In the genomic region with DNA sequence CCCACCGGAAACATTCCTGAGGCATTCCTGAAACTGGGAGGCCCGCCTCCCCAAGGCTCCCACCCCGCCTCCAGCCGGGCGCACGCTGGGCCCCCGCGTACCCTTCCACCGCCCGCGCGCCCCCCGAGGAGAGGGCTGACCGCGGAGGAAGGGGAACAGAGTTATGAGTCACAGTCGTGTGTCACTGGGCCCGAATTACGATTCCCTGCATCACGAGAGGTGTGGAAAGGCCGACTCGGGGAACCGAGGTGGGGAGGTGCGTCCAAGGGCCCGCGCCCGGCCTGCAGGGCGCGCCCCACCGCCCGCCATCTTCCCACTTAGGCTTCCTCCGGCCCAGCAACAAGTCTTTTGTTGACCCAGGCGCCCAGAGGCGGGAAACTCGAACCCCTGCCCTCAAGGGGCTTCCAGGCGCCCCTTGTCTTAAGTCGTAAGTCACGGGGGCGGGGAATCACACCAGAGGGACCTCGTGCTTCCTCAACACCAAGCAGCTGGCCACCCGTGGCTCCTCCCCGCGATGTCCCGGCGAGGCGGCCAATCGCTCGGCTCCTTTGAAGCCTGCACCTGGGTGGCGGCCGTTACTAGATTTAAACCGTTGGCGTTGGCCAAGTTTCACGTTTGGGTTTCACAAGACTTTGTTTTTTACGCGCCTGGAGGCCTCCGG, we compare ENCODE assay signal across 8 mouse cellular contexts. TPM values are rescaled to one million over a fixed set of nuclear protein-coding genes. Genes with fewer than 3 reads are reported as not detected.
DNase-seq lines count a peak whose midpoint lies in the region.

No protein-coding gene starts in this region.

- under 1% methylated on average over 55 of the region's 55 CpGs for WGBS in heart, embryonic 10.5 days

- peaks cover 9% of the 10 kb centered on the region for H3K36me3 ChIP-seq in heart, embryonic 10.5 days

- peak overlapping the region; percentile 99 for H3K27ac ChIP-seq in heart, embryonic 10.5 days

- H3K9me3 ChIP-seq in heart, embryonic 10.5 days, result no peaks in the 10 kb centered on the region

- H3K4me3 ChIP-seq in heart, embryonic 10.5 days, result peak overlapping the region; percentile 97

- H3K4me1 ChIP-seq in heart, embryonic 10.5 days, result peaks cover 70% of the 10 kb centered on the region

- peak; percentile 70 for DNase-seq in cerebellum, adult 9-10 months
- no peak for DNase-seq in cerebellum, postnatal 14 days
- peak; percentile 96 for DNase-seq in embryo, embryonic 10.5 days (ENCODE audit: low spot score)
- DNase-seq in heart, embryonic 10.5 days (ENCODE audit: low spot score), result peak; percentile 95
- peak; percentile 62 for DNase-seq in kidney, adult 8-10 months
- peak; percentile 86 for DNase-seq in lung, postnatal 10 days
- peak; percentile 84 for DNase-seq in retina, embryonic 14.5 days (ENCODE audit: low spot score)
- DNase-seq in yolk sac, embryonic 10.5 days (ENCODE audit: low spot score), result peak; percentile 92

- H3K27me3 ChIP-seq in heart, embryonic 10.5 days (ENCODE audit: insufficient read depth, poor library complexity, severe bottlenecking), result no peaks in the 10 kb centered on the region

RNA-seq across cellular contexts. Expression of a gene that starts 0.7 kb away (rescaled TPM):
- 438 and 609 TPM in 2 replicates for polyA plus RNA-seq in heart, embryonic 10.5 days (2016; fragmentation: Nextera tagmentation; extraction: Ambion mirVana)

RNA-seq across cellular contexts. Expression of a gene that starts 9.9 kb away (rescaled TPM):
- 19.7 and 21.0 TPM in 2 replicates for polyA plus RNA-seq in heart, embryonic 10.5 days (2016; fragmentation: Nextera tagmentation; extraction: Ambion mirVana)

RNA-seq across cellular contexts. Expression of a gene that starts 34.4 kb away (rescaled TPM):
- 0.02 and 0.34 TPM in 2 replicates for polyA plus RNA-seq in heart, embryonic 10.5 days (2016; fragmentation: Nextera tagmentation; extraction: Ambion mirVana)

Comparison
In these comparisons a context has a peak if more than half of its experiments do, and no peak if none do; other contexts are left out.
1. DNase-seq: peak in cerebellum, adult 9-10 months (single experiment), embryo, embryonic 10.5 days (single experiment), heart, embryonic 10.5 days (single experiment), kidney, adult 8-10 months (2 of 2), lung, postnatal 10 days (single experiment), retina, embryonic 14.5 days (single experiment) and yolk sac, embryonic 10.5 days (single experiment); none in cerebellum, postnatal 14 days (0 of 2).